Mouse (Mus musculus): ENCODE measurements around the gene Gm28308.

DNA sequence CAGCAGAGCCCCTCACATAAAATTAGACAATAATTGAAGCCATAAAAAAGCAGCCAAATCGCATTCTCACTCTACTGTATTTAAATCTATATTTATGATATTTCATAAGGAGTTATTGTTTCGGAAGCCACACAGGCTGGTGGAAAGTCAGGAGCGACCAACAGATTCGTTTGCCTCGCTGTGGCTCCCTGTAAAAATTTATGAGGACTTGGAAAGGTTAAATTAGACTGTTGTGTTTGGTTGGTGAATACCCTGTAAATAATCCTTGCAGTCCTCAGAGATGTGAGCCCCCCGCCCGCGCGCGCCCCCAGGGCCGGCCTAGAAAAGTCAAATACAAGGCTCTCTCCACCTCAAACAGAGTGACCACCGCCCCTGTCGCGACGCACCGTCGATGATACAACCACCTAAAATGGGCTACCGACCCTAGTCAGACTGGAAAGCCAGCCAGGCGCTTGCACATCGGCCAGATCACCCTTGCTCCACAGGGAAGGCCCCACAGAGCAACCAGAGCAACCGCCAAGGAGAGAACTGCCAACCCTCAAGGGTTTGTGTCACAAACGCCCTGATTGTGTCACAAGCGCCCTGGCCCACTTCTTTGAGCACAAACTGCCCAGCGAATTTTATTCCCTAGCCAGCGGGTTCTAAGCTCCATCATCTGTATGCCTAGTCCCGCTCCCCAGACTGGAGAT, 13.6 kb upstream of the Gm28308 start:
- no peak for TF ChIP-seq TAL1 (IDR thresholded peaks at IDR 0.05; ENCODE audit: low read length)
- TF ChIP-seq GATA1 (IDR thresholded peaks at IDR 0.05; ENCODE audit: low read length), result no peak
